ENCODE assay signal across 8 mouse cellular contexts in genomic region chr14:61045446-61046090, GRCm38 (mm10). TPM values are rescaled to one million over a fixed set of nuclear protein-coding genes. Genes with fewer than 3 reads are reported as not detected.
A peak's percentile ranks its signal among the peaks of the same experiment; 100 is the strongest.
DNase-seq lines count a peak whose midpoint lies in the region; ATAC-seq and TF ChIP-seq lines count a peak whose summit lies in the region.

No protein-coding gene starts in this region.

- DNase-seq in lung, adult 18-20 months = peak; percentile 7 to 38
- no peak for DNase-seq in lung, postnatal 25 days (ENCODE audit: low spot score)
- DNase-seq in forebrain, postnatal 0 days = peak; percentile 36
- DNase-seq in thymus, postnatal 0 days (ENCODE audit: low spot score) = no peak
- no peak for DNase-seq in cerebellum, postnatal 4 days (ENCODE audit: low spot score in 2 of 2)
- no peak for DNase-seq in gastrocnemius, postnatal 4 days (ENCODE audit: low spot score in 2 of 2)

- TF ChIP-seq CTCF in forebrain, postnatal 0 days (IDR thresholded peaks at IDR 0.05; ENCODE audit: low read depth) = no peak

- H3K27me3 ChIP-seq in forebrain, postnatal 0 days (ENCODE audit: insufficient read depth, low read length) = no peaks in the 10 kb centered on the region; the same call in 1 of the 2 replicates
- no peaks in the 10 kb centered on the region for H3K27me3 ChIP-seq in intestine, embryonic 16.5 days (replicated peaks; ENCODE audit: control insufficient read depth, insufficient read depth, low read length)
- no peaks in the 10 kb centered on the region for H3K27me3 ChIP-seq in midbrain, embryonic 16.5 days (ENCODE audit: control insufficient read depth, insufficient read depth, low read depth, low read length)

- H3K27ac ChIP-seq in forebrain, postnatal 0 days (ENCODE audit: low read depth, low read length) = peak overlapping the region; percentile 79
- peak overlapping the region; percentile 51; the same call in 1 of the 2 replicates for H3K27ac ChIP-seq in intestine, embryonic 16.5 days (ENCODE audit: low read length)
- peak overlapping the region; percentile 68 for H3K27ac ChIP-seq in midbrain, embryonic 16.5 days (ENCODE audit: low read length)

- no peaks in the 10 kb centered on the region for H3K9me3 ChIP-seq in forebrain, postnatal 0 days (ENCODE audit: low read length)
- no peaks in the 10 kb centered on the region for H3K9me3 ChIP-seq in intestine, embryonic 16.5 days (ENCODE audit: control insufficient read depth, low read length)
- H3K9me3 ChIP-seq in midbrain, embryonic 16.5 days (replicated peaks; ENCODE audit: control insufficient read depth, low read length, poor library complexity, severe bottlenecking) = no peaks in the 10 kb centered on the region

- no peak for ATAC-seq in forebrain, postnatal 0 days
- ATAC-seq in intestine, embryonic 16.5 days = no peak
- ATAC-seq in midbrain, embryonic 16.5 days = no peak

- H3K36me3 ChIP-seq in forebrain, postnatal 0 days (ENCODE audit: insufficient read depth) = no peaks in the 10 kb centered on the region
- no peaks in the 10 kb centered on the region for H3K36me3 ChIP-seq in intestine, embryonic 16.5 days (ENCODE audit: control insufficient read depth, insufficient read depth, low read length)
- H3K36me3 ChIP-seq in midbrain, embryonic 16.5 days (ENCODE audit: control insufficient read depth, insufficient read depth, low read length) = no peaks in the 10 kb centered on the region

- H3K4me2 ChIP-seq in forebrain, postnatal 0 days (ENCODE audit: low read depth) = peak overlapping the region; percentile 86
- H3K4me2 ChIP-seq in intestine, embryonic 16.5 days (ENCODE audit: low read depth, low read length) = peak overlapping the region; percentile 96
- peak overlapping the region; percentile 82 for H3K4me2 ChIP-seq in midbrain, embryonic 16.5 days (ENCODE audit: low read length)

- peak overlapping the region; percentile 65 for H3K9ac ChIP-seq in forebrain, postnatal 0 days
- peak overlapping the region; percentile 68 for H3K9ac ChIP-seq in intestine, embryonic 16.5 days (ENCODE audit: low read depth, low read length)
- peak overlapping the region; percentile 64 for H3K9ac ChIP-seq in midbrain, embryonic 16.5 days (ENCODE audit: low read depth, low read length)

- H3K4me3 ChIP-seq in forebrain, postnatal 0 days (ENCODE audit: low read depth, low read length) = peak overlapping the region; percentile 49
- H3K4me3 ChIP-seq in intestine, embryonic 16.5 days (ENCODE audit: low read length) = peak overlapping the region; percentile 60
- H3K4me3 ChIP-seq in midbrain, embryonic 16.5 days (ENCODE audit: low read depth, low read length) = peak overlapping the region; percentile 49

- H3K4me1 ChIP-seq in forebrain, postnatal 0 days (ENCODE audit: insufficient read depth) = peaks cover 7% of the 10 kb centered on the region
- H3K4me1 ChIP-seq in intestine, embryonic 16.5 days (ENCODE audit: control insufficient read depth, insufficient read depth, low read length) = peaks cover 10% of the 10 kb centered on the region
- H3K4me1 ChIP-seq in midbrain, embryonic 16.5 days (ENCODE audit: control insufficient read depth, insufficient read depth, low read length) = peaks cover 22% of the 10 kb centered on the region

- under 1% methylated on average over 19 of the region's 19 CpGs for WGBS in forebrain, postnatal 0 days
- 4% methylated on average over 19 of the region's 19 CpGs for WGBS in intestine, embryonic 16.5 days
- WGBS in midbrain, embryonic 16.5 days = under 1% methylated on average over 19 of the region's 19 CpGs

RNA-seq across cellular contexts. Expression of gene Tnfrsf19, which starts 0.7 kb away (rescaled TPM):
- total RNA-seq in forebrain, postnatal 0 days (2014; rRNA removed) = 59.5 and 63.1 TPM in 2 replicates
- polyA plus RNA-seq in forebrain, postnatal 0 days (2015; fragmentation: Nextera tagmentation; extraction: Ambion mirVana) = 52.7 and 56.0 TPM in 2 replicates
- 11.4 and 11.5 TPM in 2 replicates for polyA plus RNA-seq in intestine, embryonic 16.5 days (2015; fragmentation: Nextera tagmentation; extraction: Ambion mirVana)
- 36.5 and 41.7 TPM in 2 replicates for polyA plus RNA-seq in midbrain, embryonic 16.5 days (2015; fragmentation: Nextera tagmentation; extraction: Ambion mirVana)
- 3.8 and 4.2 TPM in 2 replicates for polyA plus RNA-seq in thymus, postnatal 0 days (2015; fragmentation: Nextera tagmentation; extraction: Ambion mirVana)
- 10 to 100 TPM; 11.9 to 16.6 TPM for total RNA-seq in gastrocnemius, postnatal 4 days (2021)

Comparison
In these comparisons a context has a peak if more than half of its experiments do, and no peak if none do; other contexts are left out.
1. DNase-seq: peak in lung, adult 18-20 months (2 of 2) and forebrain, postnatal 0 days (single experiment); none in lung, postnatal 25 days (single experiment), thymus, postnatal 0 days (single experiment), cerebellum, postnatal 4 days (0 of 2) and gastrocnemius, postnatal 4 days (0 of 2).
2. Peak in every context shown above with its lines, with median percentiles within 50 percentile points of each other: H3K27ac ChIP-seq, H3K4me2 ChIP-seq, H3K4me3 ChIP-seq and H3K9ac ChIP-seq.